Mouse (Mus musculus) lung, postnatal 0 days (tissue): ENCODE measurements at regions not wholly inside any gene's neighbourhood (a gene's known extent, or its start where the extent isn't known, plus 50 kb on each side); places are given as distances from the start of the nearest gene placed in this dataset.

Experiments used
- ATAC-seq: fragments of 200-750 bp; cut with Nextera tagmentation; 2 replicates; pipeline ENCODE4 v1.8.0; 2017; ENCODE audit warnings: moderate library complexity
- DNase-seq: peaks from one replicate; pipeline ENCODE4 v3.0.0-alpha.2; 2016; ENCODE audit warnings: low spot score
- H3K27ac ChIP-seq: fragments of 300-500 bp; sonication (generic); 2 replicates; pipeline ENCODE4 v1.5.1; 2014; ENCODE audit warnings: antibody characterized with exemption, mild to moderate bottlenecking, low read length, mixed read lengths
- H3K27me3 ChIP-seq: fragments of 300-500 bp; sonication (generic); replicated peaks from 2 replicates; pipeline ENCODE4 v1.6.1; 2014; ENCODE audit warnings: low read length, mixed read lengths; ENCODE audit not compliant: insufficient read depth
- H3K36me3 ChIP-seq: fragments of 300-500 bp; sonication (generic); 2 replicates; pipeline ENCODE4 v1.6.1; 2014; ENCODE audit warnings: low read length, mixed read lengths; ENCODE audit not compliant: insufficient read depth
- H3K4me1 ChIP-seq: fragments of 300-500 bp; sonication (generic); 2 replicates; pipeline ENCODE4 v1.6.1; 2014; ENCODE audit warnings: antibody characterized with exemption, low read depth, low read length, mixed read lengths; ENCODE audit not compliant: insufficient read depth
- H3K4me2 ChIP-seq: fragments of 300-500 bp; sonication (generic); replicated peaks from 2 replicates; pipeline ENCODE4 v1.6.1; 2014; ENCODE audit warnings: low read depth, mild to moderate bottlenecking, low read length, moderate library complexity, mixed read lengths
- H3K4me3 ChIP-seq: fragments of 300-500 bp; sonication (generic); 2 replicates; pipeline ENCODE4 v1.5.1; 2014; ENCODE audit warnings: low read depth, low read length
- H3K9ac ChIP-seq: fragments of 300-500 bp; sonication (generic); replicated peaks from 2 replicates; pipeline ENCODE4 v1.6.1; 2014; ENCODE audit warnings: low read depth, mild to moderate bottlenecking
- H3K9me3 ChIP-seq: fragments of 300-500 bp; sonication (generic); 2 replicates; pipeline ENCODE4 v1.6.1; 2016; ENCODE audit warnings: low read length, mixed read lengths
- CTCF ChIP-seq: IDR thresholded peaks from 2 replicates; pipeline ENCODE4 v1.5.1; 2016; ENCODE audit warnings: antibody characterized with exemption, mild to moderate bottlenecking
- EP300 ChIP-seq: IDR thresholded peaks from 2 replicates; pipeline ENCODE4 v1.6.1; 2016; ENCODE audit warnings: antibody characterized with exemption, mild to moderate bottlenecking, control low read depth
- WGBS: fragments of 180-500 bp; shearing (Covaris S2); extraction: QIAGEN DNeasy Blood & Tissue Kit; methylation state at CpG from one replicate; pipeline ENCODE4 v1.1.7; 2014; 5-methylcytosine and 5-hydroxymethylcytosine counted together

DNA sequence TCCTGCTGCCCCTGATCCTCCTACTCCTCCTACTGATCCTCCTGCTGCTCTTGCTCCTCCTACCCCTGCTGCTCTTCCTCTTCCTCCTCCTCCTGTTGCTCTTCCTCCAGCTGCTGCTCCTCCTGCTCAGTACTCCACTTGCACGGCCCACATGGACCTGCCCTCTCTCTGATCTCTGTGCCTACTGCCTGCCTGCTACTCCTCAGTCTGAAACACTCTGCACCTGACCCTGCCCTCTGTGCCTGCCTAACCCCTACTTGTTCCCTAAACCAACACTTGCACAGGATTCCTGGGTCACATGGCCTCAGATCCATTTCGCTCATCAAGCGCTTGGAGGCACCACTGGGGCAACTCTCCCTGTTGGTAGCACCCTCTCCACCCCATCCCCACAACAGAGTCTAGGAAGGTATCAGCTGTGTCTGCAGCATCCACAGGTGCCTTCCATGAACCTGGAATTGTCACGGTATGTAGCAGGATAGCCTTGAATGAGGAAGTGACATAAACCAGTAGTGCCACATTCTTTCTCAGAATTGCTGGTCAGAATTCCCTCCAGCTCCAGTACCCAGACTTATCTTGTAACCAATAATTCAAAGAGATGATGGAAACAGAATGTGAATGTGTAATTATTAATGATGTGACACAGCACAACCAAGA lies 430.2 kb downstream of the Atp23 start:
- Histone ChIP-seq H3K4me1 (no peaks in the 10 kb centered on the region), H3K4me2 (no peak overlapping the region), H3K27me3 (no peaks in the 10 kb centered on the region), H3K9me3 (no peaks in the 10 kb centered on the region), H3K9ac (no peak overlapping the region), H3K4me3 (no peak overlapping the region), H3K36me3 (no peaks in the 10 kb centered on the region), H3K27ac (no peak overlapping the region)
- no peak for TF ChIP-seq CTCF
- no peak for TF ChIP-seq EP300
- 36% methylated on average over 4 of the region's 4 CpGs for WGBS
- no peak for DNase-seq
- no peak for ATAC-seq

DNA sequence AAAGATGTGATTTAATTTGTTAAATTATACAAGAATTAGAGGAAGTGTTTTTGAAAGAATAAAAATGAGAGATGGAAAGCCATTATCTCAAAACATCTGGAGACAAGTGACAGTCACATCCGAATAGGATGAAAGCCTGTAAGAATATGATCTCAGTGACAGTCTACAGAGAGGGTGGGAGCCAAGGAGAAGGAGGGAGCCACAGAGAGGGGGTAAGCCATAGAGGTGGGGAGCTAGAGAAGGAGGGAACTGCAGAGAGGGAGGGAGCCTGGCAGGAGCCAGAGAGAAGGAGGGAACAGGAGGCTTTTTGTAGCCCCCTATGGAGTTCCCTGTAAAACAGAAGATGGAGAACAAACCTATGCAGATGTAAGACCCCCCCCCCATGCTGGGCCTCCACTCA lies 438.4 kb downstream of the Atp23 start:
- no peak overlapping the region for H3K27ac ChIP-seq
- no peak overlapping the region for H3K4me3 ChIP-seq
- no peaks in the 10 kb centered on the region for H3K9me3 ChIP-seq
- no peaks in the 10 kb centered on the region for H3K27me3 ChIP-seq
- no peaks in the 10 kb centered on the region for H3K4me1 ChIP-seq
- no peaks in the 10 kb centered on the region for H3K36me3 ChIP-seq
- H3K9ac ChIP-seq: no peak overlapping the region
- TF ChIP-seq EP300: no peak
- TF ChIP-seq CTCF: no peak
- no peak overlapping the region for H3K4me2 ChIP-seq
- no peak for DNase-seq
- ATAC-seq: no peak
- WGBS: 47% methylated on average over 1 of the region's 1 CpGs

DNA sequence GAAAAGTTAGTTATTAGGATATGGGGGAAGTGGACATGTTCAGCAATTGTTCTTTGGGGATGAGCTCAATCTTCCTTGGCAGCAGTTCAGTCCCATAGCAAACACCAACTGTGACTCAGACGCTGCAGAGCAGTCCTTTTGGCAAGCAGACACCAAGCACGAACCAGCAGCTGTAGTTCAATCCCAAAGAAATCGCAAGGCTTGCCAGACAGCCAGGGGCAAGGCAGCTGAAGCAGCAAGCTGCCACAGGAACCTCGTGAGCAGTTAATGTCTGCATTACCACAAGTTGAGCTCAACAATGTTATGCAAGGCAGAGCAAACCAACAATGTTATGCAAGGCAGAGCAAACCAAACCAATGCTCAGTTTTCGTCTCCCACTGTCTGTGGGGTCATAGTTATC lies 442.6 kb downstream of the Atp23 start:
- Histone ChIP-seq H3K4me2 (no peak overlapping the region), H3K4me1 (no peaks in the 10 kb centered on the region), H3K9me3 (no peaks in the 10 kb centered on the region), H3K27ac (no peak overlapping the region), H3K27me3 (no peaks in the 10 kb centered on the region), H3K36me3 (no peaks in the 10 kb centered on the region), H3K4me3 (no peak overlapping the region), H3K9ac (no peak overlapping the region)
- WGBS: 64% methylated on average over 5 of the region's 5 CpGs
- TF ChIP-seq EP300 (no peak), CTCF (no peak)
- no peak for ATAC-seq
- DNase-seq: no peak

DNA sequence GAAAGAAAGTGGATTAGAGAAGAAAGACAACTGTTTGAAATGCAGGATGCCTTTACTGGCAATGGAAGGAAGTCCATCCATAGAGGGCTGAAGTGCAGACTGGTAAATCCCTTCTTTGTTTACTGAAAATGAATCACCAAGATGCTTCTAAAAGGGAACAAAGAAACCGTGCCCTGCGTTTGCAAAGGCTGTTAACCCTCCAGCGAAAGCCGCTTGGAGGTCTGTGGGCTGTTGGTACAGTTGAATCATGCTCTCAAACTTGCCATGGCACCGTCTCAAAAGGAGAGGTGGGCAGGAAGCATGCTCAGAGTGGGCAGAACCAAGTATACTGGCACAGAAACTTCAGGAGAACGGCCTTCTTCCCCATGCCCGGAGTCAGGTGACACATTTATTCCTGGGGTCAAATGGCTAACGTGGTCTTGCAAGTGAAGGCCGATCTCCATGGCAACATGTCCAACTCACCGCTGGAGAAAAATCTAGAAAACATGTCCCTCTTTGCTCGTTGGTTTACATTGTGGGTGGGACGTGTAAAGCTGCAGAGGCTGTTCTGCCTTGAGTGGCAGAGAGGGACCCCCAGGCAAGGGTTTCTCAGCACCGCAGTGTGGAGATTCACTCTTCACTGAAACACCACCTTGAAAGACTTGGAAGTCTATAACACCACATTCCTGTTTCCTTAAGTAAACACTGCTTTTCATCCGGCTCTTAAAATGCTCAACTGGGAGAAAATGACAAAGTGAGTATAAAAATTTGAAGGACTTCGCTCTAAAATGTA lies 448.2 kb downstream of the Atp23 start:
- WGBS: 44% methylated on average over 15 of the region's 15 CpGs
- no peak for DNase-seq
- Histone ChIP-seq H3K36me3 (no peaks in the 10 kb centered on the region), H3K4me1 (no peaks in the 10 kb centered on the region), H3K9ac (no peak overlapping the region), H3K27me3 (no peaks in the 10 kb centered on the region), H3K27ac (no peak overlapping the region), H3K9me3 (no peaks in the 10 kb centered on the region), H3K4me3 (no peak overlapping the region), H3K4me2 (no peak overlapping the region)
- no peak for ATAC-seq
- no peak for TF ChIP-seq EP300
- TF ChIP-seq CTCF: no peak

DNA sequence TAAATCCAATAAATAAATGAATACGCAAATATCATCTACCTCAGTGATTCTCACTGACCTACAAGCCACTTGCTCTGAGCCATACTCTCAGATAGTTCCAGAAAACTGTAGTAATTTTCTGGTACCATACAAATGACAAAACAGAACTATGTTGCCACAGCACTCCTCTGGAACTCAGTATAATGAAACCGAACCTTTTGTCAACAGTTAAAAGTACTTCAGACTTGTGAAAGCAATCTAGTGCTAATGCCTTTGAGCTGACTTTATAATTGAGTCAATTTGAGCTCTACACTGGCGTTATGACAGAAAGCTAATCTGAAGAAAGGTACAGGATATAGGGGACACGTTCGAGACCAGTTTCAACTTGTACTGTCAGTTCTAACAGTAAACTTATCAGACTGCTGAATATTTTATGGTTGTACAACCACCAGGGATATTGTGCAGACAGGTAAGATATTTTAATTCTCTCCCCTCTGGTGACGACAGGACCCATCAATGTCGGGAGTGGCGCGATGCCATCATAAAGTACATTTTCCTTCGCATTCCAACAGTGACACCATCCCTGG lies 449.0 kb downstream of the Atp23 start:
- Histone ChIP-seq H3K27ac (no peak overlapping the region), H3K9ac (no peak overlapping the region), H3K4me3 (no peak overlapping the region), H3K9me3 (no peaks in the 10 kb centered on the region), H3K27me3 (no peaks in the 10 kb centered on the region), H3K36me3 (no peaks in the 10 kb centered on the region), H3K4me1 (no peaks in the 10 kb centered on the region), H3K4me2 (no peak overlapping the region)
- ATAC-seq: peak; percentile 59
- TF ChIP-seq CTCF: no peak
- no peak for TF ChIP-seq EP300
- 74% methylated on average over 10 of the region's 10 CpGs for WGBS
- DNase-seq: peak; percentile 72

DNA sequence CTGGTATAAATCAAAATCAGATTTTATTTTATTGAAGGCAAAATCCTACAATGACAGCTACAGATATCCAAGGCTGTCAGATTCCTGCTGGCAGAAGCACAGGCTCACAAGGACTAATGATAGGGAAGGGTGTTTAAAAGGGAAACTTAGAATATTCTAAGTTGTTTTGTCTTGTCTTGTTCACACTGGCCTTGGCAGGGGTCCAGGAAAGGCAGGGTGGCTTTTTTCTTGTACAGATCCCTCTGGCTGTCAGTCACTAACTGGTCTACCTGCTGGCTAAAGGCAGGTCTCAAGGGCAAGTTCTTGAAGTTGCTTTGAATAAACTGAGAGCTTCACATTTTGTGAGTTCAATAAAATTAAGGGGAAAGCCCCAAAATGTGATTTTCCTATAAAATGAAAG lies 465.3 kb downstream of the Lrig3 start:
- DNase-seq (no peak), ATAC-seq (no peak)
- H3K9ac ChIP-seq: no peak overlapping the region
- no peak overlapping the region for H3K4me3 ChIP-seq
- H3K36me3 ChIP-seq: no peaks in the 10 kb centered on the region
- no peak overlapping the region for H3K27ac ChIP-seq
- TF ChIP-seq EP300 (no peak), CTCF (no peak)
- H3K4me1 ChIP-seq: no peaks in the 10 kb centered on the region
- no peak overlapping the region for H3K4me2 ChIP-seq
- no peaks in the 10 kb centered on the region for H3K9me3 ChIP-seq
- H3K27me3 ChIP-seq: no peaks in the 10 kb centered on the region
